Mouse (Mus musculus): Measurements from ENCODE around the gene Zfp180.
"Not testable (repeated sequence)": the region's sequence is repeated elsewhere in the genome, so short reads cannot be mapped to it uniquely, and the experiment has no call there.

Gene Zfp180

GRCm38 (mm10) chr7:24081634-24082431, at the start of gene Zfp180:
Zfp180 (plus strand) TSS chr7:24081924.
- peak; percentile 91 for DNase-seq

DNA sequence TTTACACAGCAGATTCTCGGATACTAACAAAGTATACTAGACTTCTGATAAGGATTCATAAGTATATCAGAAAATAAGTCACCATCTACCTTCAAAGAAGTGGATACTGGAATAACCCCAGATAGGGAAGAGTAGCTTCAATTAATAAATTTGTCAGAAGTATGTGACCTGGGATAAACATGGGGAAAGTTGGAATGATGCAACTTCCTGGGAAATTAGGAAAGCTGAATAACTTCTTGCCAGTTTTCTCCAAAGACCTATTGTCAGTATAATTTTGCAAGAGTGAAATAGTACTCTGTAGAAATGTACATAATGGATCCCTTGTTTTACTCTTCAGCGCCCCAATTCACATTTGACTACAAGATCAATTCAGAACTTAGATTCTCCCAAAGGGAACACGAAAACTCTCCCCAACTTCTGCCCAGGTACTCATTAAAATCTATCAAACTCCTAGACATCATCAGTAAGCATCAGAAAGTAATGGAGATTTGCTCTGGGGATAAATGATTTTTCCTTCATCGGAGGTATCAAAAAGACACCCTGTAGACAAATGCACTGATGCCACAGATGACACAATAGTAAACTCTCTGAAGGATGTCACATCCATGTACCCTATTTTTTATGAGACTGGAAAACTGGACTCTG, 28.9 kb upstream of the Zfp180 start, which contains the start of gene Vmn1r183:
Vmn1r183 (plus strand) TSS at position 595 of the 645 bp plus-strand sequence.
- DNase-seq: no peak

DNA sequence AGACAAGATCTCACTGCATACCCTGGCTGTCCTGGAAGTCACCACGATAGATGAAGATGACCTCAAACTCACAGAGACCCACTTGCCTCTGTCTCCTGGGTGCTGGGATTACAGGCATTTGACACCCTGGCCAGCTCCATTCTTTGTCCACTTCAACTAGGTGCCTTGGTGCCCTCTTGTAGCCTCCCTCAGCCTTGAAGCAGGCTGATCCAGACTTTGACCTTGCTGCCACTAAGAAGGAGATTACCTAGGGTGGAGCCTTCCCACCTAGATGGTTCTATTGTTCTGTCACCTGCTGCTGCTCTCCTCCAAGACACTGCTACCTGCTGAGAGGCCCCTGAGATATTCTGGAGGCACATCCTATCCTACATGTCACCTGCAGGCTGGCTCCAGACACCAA, 7.3 kb upstream of the Zfp180 start:
- DNase-seq: not testable (repeated sequence)

DNA sequence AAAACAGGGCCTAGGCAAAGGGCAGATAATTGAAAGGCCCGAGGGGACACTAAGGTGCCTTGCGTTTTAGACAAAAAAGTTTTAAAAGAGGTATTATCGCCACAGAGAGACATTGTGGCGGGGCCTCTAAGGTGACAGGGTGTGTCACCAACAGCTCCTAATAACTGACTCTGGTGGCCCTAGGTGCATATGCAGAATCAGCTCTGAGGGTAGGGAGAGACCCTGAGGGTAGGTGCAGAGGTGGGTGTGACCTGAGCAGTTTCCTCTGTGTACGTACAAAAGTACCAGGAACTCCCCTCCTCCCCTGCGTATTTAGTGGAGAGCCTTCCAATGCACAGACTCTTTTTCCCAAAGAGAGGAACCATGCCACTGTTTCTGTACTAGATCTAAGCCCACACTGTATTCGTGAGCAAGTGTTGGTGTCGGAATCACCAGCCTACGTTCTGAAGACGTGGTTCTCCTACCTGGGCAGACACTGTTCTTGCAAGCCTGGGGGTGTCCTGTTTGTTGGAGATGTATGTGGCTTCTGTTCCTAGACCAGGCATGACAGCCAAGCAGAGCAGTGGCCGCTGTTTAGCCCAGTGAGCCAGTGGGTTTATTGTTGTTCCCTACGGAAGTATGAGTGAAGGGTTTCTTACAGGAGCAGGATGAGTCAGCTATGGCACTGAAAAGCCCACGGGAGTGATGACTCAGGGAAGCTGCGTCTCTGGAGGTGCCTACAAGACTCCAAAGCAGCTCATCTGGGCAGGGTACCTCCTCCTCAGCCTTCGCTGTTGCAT, 922 bp downstream of the Zfp180 start:
- no peak for DNase-seq

- DNase-seq: no peak
Observed at GRCm38 (mm10) chr7:24086871-24087270, 5.1 kb downstream of the Zfp180 start.

DNA sequence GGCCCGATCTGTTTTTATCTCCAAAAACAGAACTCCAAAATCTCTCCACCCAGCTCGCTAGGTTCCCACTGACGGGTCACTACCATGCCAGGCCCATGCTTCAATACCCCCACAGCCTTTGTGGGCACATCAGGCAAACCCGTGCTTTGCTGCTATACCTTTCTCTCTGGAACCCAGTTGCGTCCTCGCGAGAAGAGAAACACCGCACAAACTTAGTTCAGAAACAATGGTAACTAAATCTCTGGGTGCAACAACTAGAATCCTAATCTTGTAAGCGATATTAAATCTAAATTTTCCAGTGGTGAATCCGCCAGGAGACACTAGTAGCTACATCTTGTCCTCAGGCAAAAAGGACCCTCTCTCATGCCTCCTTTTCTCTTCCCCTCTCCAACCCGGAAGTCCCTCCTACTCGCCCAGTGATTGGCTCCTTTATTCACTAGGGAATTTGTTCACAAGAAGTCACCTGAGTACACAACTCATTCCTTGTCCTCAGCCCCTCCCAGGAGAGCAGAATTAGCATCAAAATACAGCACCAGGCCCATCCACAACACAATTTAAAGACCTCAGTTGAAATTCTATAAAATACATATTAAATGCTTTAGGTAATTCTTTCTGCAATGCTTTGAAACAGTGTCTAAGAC, 5.9 kb downstream of the Zfp180 start:
- DNase-seq: no peak

- DNase-seq: no peak
Observed at GRCm38 (mm10) chr7:24104403-24104802, 22.7 kb downstream of the Zfp180 start.

- no peak for DNase-seq
Observed at GRCm38 (mm10) chr7:24105144-24105703, 23.5 kb downstream of the Zfp180 start.

GRCm38 (mm10) chr7:24110839-24111238, 29.1 kb downstream of the Zfp180 start:
- DNase-seq: no peak

DNA sequence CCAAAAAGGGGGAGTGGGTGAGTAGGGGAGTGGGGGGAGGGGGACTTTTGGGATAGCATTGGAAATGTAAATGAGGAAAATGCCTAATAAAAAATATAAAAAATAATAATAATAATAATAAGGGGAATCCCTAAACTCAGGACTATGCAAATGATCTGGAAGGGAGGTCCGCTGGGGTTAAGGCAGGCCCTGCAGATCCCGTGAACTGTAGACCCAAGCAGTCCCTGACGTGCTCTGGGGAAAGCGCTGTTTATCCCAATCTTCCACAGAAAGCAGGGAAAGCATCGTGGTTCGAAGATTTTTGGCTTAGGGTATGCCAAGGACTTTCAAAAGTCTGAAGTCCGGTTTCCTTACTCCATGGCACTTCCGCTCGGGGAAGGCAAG, 30.0 kb downstream of the Zfp180 start:
- DNase-seq: no peak

GRCm38 (mm10) chr7:24112156-24112856, 30.6 kb downstream of the Zfp180 start, which contains the start of gene Zfp112:
Zfp112 (plus strand) TSS chr7:24112314.
- peak; percentile 83 for DNase-seq

GRCm38 (mm10) chr7:24113001-24113400, 31.3 kb downstream of the Zfp180 start:
- DNase-seq: peak; percentile 60

- DNase-seq: no peak
Observed at GRCm38 (mm10) chr7:24116655-24117054, 34.9 kb downstream of the Zfp180 start.

DNA sequence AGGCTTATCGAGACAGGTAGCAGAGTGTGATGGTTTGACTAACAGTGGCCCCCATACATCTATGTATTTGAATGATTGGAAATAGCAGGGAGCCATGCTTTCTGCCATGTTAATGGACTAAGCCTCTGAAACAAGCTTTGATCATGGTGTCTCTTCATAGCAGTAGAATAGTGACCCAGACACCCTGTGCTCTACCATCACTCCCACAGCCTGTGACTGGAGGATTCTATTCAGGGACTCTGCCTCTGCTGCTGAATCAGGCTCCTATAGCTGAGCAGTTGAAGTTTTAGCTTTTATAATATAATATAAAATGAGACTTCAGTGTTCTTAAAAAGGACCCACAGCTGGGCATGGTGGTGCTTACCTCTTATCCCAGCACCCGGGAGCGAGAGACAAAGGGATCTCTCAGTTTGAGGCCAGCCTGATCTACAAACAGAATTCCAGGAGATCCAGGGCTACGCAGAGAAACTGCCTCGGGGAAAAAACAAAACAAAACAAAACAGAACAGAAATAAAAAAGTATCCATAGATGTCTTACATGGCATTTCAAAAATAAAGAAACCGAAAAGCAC, 51.8 kb downstream of the Zfp180 start:
- DNase-seq: no peak

DNA sequence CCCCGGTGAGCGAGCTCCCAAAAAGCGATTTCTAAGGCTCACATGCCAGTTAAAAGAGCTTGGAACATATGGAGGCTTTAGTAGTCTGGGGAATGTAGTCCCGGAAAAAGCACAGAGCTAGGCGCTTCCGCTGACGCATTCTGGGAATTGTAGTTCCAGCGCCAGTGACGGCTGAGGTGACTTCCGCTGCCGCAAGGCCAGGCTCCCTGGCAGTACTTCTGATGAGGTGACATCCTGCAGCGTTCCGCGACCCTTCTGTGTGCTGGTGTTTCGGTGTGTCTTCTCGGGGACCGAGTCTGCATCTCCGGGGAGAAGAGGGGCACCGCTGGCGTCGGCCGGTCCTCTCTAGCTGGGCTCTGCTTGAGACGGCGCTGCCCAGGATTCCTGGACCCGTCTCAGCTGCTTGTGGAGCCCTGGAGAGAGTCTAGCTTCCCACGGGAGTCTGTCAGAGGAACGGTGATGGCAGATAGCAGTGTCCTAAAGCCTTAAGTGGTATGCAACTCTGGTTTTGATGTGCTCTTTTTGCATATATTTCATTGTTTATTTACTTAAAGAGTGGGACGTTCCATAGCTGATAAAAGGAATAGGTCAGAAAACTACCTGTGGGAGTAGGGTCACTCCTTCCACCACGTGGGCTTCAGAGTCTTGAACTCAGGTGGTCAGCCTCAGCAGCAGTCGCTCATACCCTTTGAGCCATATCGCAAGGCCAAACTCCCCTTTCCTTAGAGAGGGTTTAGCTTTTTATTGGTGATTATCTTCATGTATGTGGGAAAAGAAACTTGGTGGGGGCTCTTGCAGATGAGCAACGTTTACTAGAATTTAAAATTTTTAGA, 52.5 kb downstream of the Zfp180 start, which contains the start of gene Zfp235:
Zfp235 (plus strand) TSS at position 174 of the 833 bp plus-strand sequence.
- peak; percentile 86 for DNase-seq

DNA sequence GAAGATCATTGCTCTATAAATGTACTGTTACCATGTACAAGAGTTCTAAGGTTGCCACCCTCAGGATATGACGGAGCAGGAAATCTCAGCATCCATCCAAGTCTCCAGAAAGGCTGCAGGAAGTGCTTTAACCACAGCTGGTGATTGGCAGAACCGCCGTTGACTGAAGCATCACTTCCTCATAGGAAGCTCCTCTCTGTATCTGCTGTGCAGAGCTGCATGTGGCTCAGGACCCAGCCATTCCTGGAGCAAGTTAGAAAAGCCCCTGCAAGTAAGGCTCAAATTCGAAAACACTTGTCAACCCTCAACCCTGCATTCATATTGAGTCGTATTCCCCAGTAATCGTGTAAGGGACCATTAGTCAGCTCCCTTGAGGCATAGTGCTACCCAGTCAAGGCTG, 60.8 kb downstream of the Zfp180 start:
- no peak for DNase-seq

- DNase-seq: no peak
Observed at GRCm38 (mm10) chr7:24153272-24153671, 71.5 kb downstream of the Zfp180 start.

All from cerebellum, adult 8-10 months (tissue).